Mouse (Mus musculus) small intestine, adult 2 months (tissue): ENCODE data around the gene Dennd5a.

ENCODE experiments used
- CTCF ChIP-seq: fragments of 200-500 bp; IDR thresholded peaks from 2 replicates; pipeline ENCODE4 v1.5.1; 2012; ENCODE audit warnings: low read depth, mild to moderate bottlenecking, control low read depth, inconsistent platforms, low read length, moderate library complexity, mixed read lengths; ENCODE audit not compliant: insufficient replicate concordance, insufficient read length; ENCODE audit errors: extremely low read depth
- POLR2A ChIP-seq: fragments of 200-500 bp; IDR thresholded peaks from 2 replicates; pipeline ENCODE4 v1.6.1; 2012; ENCODE audit warnings: low read depth, mild to moderate bottlenecking, control low read depth, inconsistent platforms, low read length, moderate library complexity

GRCm38 (mm10) chr7:110009084-110009483 is 48.8 kb upstream of the Dennd5a start:
- TF ChIP-seq CTCF = no peak
- no peak for TF ChIP-seq POLR2A
